Mouse (Mus musculus) gastrocnemius, postnatal 4 days (tissue): Measurements from ENCODE around the gene Slc29a1. TPM values are rescaled to one million over a fixed set of nuclear protein-coding genes. Genes with fewer than 3 reads are reported as not detected.
"Not testable (repeated sequence)": the region's sequence is repeated elsewhere in the genome, so short reads cannot be mapped to it uniquely, and the experiment has no call there.

Experiments used
- DNase-seq, 2 experiments: peaks; one replicate each; pipeline ENCODE4 v3.0.0; 2021 to 2022; ENCODE audit warnings: low spot score in 2 of 2, mixed read lengths in 2 of 2
- long read RNA-seq, 2 experiments: library from polyadenylated mRNA; stranded (forward); transcript quantifications; one replicate each; pipeline ENCODE4 v2.0.0; 2021
- total RNA-seq, 2 experiments: library from RNA; stranded (reverse); gene quantifications; 2 replicates each; pipeline ENCODE4 v1.2.3; 2021

Gene Slc29a1
- 100 to 1,000 TPM; 148 to 166 TPM for total RNA-seq
- long read RNA-seq, experiment 1, transcript Slc29a1-201 (13 exons, 1,996 nt), result minor isoform, 15 of 361 reads
- long read RNA-seq, experiment 1, transcript Slc29a1-202 (13 exons, 1,988 nt), result major isoform, 69 of 361 reads
- long read RNA-seq, experiment 1, transcript Slc29a1-204 (12 exons, 2,216 nt), result minor isoform, 37 of 361 reads
- long read RNA-seq, experiment 1, partial matches to known transcripts, result 52 of 361 reads
- long read RNA-seq, experiment 1, other reads (novel, unspliced or antisense), result 187 of 361 reads
- long read RNA-seq, experiment 2, transcript Slc29a1-202 (13 exons, 1,988 nt), result major isoform, 67 of 435 reads
- long read RNA-seq, experiment 2, transcript Slc29a1-204 (12 exons, 2,216 nt), result minor isoform, 49 of 435 reads
- long read RNA-seq, experiment 2, transcript Slc29a1-201 (13 exons, 1,996 nt), result minor isoform, 18 of 435 reads
- long read RNA-seq, experiment 2, partial matches to known transcripts, result 64 of 435 reads
- long read RNA-seq, experiment 2, other reads (novel, unspliced or antisense), result 233 of 435 reads

DNA sequence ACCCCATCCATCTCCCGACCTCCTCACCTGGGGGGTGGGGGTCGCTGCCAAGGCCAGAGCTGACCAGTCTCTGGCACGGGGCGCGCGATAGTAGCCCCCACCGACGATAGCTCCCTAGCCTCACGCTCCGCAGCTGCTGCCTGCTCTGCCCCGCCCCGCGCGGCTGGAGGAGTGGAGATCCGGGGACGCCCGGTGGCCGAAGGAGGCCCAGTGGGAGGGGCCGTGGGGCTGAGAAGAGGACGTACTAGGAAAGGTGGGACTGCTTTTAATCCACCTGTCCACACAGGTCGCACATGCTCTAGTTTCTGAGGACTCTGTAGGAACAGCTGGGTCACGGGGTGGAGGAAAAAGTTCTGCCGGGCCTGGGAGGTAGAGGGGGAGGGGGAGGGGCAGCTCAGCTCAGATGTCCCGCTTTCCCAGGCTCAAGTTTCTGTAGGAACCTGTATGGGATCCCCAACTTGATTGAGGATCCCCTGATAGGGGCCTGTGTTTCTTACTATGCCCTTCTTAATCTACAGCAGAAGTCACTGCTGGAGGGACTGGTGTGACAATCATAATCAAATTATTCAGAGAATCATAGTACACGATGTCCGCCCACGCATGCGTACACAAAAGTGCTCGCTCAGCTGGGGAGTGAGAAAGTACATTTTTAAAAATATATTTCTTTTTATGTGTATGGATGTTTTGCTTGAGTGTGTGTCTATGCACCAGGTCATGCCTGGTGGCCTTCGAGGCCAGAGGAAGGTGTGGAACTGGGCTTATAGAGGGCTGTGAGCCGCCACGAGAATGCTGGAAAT, at the start of gene Slc29a1:
Gene Slc29a1 (minus strand): TSS at position 161 of the 797 bp plus-strand sequence.
- peak; percentile 72 to 81 for DNase-seq

DNA sequence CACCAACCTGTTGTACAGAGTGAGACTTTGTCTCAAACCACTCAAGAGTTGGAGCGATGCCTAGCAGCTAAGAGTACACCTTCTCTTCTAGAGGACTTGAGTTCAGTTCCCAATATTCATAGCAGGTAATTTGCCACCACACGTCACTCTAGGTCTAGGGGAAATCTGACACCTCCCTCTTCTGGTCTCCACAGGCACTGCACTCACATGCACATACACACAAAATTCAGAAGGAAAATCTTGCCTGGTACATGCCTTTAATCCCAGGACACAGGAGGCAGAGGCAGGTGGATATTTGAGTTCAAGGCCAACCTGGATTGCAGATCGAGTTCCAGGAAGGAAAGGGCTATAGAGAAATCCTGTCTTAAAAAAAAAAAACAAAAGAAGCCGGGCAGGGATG, 44.8 kb upstream of the Slc29a1 start:
- DNase-seq, result no peak

DNA sequence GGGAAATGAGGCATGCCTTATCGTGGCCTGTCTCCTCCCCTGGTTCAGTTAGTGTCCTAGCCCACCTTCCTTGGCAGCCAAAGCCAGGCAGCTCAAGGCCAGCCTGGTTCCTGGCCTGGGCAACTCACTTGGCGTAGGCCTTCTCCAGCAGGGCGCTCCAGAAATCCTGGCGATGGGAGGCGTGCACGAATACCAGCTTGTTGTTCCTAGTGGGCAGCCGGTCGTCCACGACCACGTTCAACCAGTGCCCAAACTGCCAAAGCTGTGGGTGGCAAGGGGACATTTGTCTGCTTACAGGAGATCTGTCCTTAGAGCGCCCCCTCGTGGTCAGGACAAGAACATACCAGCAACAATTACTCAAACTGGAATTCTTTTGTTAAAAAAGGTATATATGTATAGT, 43.3 kb upstream of the Slc29a1 start:
- DNase-seq, result peak; percentile 62 to 70

DNA sequence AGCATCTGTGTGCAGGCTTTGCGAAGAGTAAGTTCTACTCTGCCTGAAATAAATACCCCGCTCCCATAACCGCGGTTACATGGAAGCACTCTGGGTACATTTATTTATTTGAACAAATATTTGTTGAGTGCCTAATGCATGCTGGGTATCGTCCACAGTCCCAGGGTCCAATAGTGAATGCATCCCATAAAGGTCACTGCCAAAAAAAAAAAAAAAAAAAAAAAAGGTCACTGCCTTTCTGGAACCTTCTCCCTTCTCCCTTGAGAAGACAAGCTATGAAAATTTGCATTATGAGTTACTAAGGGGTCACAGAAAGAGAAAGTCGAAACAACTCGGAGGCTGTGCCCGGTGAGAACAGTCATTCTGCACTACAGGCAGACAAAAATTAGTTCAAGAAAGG, 42.6 kb upstream of the Slc29a1 start:
- no peak for DNase-seq

DNA sequence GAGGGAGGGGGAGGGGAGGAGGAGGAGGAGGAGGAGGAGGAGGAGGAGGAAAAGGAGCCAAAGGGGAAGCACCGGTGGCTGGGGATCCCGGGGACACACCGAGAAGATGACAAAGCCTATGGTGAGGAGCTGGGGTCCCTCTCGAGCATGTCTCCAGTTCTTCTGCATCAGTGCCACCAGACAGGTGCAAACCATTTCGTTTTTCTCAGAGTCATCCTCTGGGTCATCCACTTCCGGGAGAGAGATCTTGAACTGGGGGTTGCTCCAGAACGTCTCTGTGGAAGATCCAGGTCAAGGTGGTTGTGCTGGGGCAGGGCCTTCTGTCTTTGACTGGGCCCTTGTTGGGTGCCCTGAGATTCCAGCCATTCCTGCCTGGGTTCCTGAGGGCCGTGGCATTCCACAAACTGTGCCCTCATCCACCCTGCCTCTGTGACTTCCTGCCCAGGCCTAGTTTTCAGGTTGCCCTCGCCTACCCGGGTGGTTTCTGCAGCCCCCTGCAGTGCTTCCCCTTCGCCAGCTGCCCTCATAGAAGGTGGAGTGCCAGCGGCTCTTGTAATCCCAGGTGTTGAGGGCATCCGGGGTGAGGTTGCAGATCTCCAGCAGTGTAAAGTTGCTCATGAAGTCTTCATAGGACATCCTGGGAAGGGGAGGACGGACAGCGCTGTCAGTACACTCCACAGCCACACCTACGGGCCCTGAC, 39.3 kb upstream of the Slc29a1 start:
- no peak for DNase-seq

DNA sequence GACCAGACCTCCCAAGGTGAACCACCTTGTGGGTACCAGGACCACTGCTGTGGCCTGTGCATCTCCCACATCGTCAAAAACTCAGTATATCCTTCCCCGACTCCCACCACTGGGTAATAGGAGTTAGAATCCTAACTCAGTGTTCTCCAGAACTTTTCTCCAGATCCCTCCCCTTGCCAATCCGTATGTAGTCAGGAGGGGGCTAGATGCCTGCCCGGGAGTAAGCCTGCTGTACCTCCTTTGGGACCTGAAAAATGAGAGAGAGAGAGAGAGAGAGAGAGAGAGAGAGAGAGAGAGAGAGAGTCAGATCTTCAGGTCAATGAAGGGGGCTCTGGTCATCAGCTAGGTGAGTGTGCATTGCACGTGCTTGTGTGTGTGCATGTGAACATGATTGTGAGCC, 34.6 kb upstream of the Slc29a1 start:
- DNase-seq, result no peak

DNA sequence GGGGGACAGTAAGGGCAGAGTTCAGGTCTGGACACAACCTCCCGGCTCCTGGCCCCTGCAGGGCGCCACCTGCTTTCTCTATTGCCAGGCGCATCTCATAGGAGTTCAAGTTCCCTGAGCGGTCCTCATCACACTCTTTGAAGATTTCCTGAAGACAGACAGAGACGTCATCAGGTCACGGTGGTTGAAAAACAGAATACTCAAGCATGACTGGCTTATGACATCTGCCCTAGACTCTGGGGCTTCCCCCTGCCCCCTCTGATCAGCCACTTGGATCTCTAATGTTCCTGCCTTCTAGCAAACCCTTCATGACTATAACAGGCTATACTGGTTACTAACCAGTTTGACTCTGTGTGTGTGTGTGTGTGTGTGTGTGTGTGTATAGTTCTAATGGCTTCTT, 32.5 kb upstream of the Slc29a1 start:
- DNase-seq, result no peak

DNA sequence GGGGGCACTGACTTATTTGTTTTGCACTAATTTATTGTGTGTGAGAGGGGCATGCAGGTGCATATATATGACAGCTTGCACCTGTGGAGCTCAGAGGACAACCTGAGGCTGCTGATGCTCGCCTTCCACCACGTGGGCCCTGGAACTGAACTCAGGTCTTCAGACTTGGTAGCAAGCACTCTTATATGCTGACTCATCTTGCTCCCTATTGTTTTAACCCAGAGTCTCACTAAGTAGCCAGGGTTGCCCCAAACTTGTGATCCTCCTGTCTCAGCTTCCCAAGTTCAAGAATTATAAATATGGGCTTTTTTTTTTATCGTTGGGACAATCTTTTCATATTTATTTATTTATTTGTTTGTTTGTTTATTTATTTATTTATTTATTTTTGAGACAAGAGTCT, 31.6 kb upstream of the Slc29a1 start:
- no peak for DNase-seq

DNA sequence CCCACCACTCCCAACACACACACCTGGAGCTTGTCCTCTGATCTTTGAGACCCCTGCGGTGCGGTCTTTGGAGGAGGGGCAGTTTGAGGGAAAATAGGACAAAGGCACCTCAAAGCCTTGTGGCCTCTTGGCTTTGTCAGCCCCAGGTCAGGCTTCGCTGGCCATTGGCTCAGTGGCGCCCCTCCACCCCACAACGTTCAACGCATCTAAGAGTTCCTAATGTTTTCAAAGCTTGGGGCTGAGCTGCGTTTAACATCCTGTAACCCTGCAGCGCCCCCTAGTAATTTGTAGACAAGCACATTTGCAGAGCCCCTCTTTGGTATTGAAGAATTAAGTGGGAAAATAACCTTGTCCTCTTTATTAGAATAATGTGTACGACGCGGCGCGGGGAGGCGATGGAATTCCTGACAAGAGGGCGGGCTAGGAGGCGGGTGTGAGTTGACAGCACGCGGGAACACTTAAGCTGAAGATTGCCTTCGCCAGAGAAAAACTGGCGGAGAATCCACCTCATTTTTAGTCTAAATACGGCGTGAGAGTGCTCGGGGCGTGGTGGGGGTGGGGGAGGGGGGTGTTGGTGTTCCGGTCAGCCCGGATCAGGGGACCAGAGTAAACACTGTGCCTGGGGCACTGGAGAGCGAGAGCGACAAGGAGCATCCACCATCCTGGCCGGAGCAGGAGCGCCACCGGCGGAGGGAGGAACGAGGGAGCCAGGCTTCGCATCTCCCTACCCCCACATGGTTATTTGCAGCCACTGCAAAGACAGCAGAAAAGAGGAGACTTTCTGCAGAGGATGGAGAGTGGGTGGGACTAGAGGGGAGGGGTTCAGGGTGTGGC, 30.7 kb upstream of the Slc29a1 start:
- DNase-seq, result peak; percentile 48 to 73

DNA sequence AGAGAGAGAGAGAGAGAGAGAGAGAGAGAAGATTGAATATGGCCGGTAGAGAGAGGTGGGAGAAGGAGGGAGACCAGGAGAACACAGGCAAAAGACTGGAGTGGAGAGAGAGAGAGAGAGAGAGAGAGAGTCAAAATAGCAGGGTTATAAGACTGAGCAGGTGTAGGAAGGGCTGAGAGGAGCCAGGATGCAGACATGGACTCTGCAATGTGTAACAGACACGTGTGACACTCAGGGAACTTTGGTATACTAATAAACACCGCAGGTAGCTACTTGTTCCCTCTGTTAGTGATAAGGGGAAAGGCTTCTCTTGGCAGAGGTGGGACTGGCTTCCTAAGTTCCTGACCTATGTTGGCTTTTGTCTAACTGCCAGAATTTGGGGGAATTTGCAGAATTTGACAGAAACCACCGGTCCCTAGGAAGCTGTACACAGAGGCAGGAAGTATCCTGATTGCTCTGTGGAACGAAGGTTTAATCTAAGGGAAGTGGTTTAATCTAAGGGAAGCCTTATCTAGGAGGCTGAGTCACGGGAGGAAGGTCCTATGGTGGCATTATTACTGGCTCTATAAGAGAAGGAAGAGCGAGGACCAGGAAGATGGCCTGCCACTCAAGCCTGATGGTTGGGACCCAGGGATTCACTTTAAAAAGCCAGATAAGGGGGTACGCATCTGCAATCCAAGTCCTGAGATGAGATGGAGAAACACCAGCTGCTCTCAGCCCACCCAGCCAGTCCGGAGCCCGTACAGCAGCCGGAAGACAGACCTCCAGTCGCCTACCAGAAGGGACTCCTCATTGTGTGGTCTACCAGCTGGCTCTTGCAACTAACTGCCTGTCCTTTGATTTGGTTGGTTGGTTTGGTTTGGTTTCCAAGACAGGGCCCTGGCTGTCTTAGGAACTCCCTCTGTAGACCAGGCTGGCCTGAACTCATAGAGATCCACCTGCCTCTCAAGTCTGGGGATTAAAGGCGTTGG, 29.8 kb upstream of the Slc29a1 start:
- DNase-seq, result no peak

DNA sequence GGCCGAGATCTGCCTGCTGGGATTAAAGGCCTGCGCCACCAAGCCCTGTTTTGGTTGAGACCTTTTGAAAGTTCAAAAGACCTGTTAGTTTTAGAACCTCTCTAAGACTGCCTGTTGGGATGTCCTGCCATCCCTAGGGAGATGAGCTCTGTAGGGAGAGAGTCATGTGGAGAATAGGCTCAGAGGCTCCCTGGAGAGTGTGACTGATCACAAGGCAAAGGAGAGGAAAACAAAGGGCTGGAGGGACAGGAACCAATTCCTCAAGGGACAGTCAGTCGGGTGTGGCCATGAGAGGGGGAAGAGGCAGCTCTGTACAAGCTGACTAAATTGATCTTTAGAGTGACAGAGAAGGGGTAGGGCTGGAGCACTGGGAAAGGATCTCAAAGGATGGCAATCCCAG, 28.8 kb upstream of the Slc29a1 start:
- DNase-seq, result no peak

DNA sequence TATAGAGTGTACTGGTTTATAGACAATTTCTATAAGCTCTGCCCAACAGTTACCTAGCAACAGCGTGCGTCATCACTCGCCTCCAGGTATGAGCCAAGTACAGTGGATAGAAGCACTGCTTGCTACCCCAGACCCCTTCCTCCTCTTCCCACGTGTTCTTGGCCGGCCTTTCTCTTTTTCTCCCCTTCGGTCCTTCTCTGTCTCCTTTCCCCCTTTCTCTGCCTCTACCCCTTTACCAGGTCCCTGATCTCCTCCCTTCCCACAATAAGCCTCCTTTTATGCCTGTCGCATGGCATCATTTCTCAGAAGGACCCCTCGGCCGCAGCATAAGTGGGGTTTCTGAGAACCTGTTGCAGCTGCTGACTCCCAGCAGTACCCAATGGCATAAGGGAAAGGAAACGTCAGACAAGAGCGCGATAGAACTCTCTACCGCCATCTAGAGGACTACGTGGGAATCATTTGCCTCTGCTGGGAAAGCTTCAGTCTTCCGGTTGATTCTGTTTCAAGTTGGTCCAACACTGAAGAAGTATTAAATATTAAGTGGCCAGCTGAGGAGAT, 27.2 kb upstream of the Slc29a1 start:
- DNase-seq, result peak in 1 of 2 experiments; percentile 62

DNA sequence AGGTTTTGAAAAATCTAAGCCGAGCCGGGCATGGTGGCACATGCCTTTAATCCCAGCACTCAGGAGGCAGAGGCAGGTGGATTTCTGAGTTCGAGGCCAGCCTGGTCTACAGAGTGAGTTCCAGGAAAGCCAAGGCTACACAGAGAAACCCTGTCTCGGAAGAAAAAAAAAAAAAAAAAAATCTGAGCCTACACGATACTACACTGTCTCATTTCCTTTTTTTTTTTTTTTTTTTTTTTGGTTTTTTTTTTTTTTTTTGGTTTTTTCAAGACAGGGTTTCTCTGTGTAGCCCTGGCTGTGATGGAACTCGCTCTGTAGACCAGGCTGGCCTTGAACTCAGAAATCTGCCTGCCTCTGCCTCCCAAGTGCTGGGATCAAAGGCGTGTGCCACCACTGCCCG, 24.0 kb upstream of the Slc29a1 start:
- not testable (repeated sequence) for DNase-seq

DNA sequence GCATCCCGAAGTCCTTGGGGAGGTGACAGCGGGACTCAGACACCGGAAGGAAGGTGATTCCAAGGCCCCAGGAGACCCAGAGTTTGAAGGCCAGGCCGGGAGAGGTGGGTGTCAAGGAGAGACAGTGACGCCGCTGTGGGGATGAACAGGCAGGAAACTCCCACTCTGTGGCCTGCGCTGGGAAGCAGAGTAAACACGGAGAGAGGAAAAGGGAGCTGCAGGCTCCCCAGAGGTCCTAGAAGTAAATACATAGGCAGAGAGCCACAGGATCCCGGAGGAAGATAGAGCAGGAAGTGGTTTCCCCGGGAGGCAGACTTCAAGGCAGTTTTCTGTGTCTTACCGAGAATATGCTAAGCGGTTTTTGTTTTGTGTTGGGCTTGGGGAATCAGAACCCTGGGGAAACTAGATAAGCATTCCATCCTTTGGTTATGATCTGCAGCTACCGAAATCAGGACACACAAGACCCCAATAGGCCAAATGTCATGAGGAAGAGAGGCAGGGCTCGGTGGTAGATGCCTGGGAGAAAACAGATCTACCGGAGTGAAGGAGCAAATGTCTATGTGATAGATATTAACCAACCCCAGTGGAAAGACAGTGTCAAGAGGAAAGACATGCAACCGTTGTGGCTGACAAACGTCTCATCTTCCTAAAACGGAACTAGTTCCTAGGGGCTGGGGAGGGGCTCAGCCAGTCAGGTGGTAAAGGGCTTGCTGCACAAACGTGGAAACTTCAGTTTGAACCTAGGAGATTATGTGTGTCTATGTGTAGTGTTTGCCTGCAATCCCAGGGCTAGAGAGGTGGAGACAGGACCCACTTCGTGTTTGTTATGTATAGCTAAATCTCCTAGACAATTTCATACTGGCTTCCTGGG, 20.2 kb upstream of the Slc29a1 start:
- no peak for DNase-seq

DNA sequence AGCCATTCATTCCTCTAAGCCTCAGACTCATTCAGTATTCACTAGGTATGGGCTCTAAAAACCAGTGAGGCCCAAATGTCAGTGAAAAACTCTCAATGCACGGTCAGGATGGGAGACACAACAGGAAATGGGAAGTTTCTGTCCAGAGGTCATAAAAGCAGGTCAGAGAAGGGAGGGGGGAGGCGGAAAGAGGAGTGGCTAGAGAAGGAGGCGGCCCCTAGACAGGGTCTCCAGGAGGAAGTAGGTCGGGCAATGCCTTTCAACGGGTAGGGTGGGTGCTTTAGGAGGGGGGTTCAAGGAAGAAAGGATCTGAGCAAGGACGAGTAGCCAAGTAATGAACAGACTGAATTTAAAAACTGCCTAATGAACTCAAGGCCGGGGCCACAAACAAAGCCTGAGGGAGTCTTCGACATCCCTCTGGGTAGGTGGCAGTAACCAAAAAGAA, 19.6 kb upstream of the Slc29a1 start:
- no peak for DNase-seq

DNA sequence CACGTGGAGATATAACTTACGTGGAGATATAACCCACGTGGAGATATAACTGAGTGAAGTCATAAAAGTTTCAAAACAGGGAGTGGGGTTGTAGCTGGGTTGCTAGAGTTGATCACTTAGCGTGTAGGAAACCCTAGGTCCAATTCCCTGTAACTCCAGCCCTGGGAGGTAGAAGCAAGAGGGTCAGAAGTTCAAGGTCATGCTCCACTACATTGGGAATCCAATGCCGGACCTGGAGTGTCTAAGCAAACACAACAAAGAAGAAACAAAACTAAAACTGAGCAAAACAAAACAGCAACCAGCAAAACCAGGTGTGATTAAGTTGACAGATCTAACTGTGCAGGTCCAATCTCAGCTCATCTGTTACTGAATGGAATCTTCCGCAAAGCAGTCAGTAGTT, 18.2 kb upstream of the Slc29a1 start:
- DNase-seq, result no peak

DNA sequence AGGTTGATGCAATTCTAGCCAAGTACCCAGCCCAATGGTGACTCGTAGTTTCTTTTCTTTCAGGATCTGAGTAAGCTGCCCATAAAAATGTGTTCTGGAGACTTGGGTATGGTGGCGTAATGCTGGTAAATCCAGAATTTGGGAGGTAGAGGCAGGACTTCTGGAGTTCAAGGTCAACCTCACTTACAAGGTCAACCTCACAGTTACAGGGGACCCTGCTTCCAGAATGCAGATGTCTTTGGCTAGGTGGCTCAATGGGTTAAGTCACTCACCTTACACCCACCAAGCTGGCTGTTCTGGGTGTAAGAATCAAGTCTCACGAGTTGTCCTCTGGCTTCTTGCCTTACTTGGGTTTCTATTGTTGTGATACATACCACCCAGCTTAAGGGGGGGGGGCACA, 17.3 kb upstream of the Slc29a1 start:
- no peak for DNase-seq

DNA sequence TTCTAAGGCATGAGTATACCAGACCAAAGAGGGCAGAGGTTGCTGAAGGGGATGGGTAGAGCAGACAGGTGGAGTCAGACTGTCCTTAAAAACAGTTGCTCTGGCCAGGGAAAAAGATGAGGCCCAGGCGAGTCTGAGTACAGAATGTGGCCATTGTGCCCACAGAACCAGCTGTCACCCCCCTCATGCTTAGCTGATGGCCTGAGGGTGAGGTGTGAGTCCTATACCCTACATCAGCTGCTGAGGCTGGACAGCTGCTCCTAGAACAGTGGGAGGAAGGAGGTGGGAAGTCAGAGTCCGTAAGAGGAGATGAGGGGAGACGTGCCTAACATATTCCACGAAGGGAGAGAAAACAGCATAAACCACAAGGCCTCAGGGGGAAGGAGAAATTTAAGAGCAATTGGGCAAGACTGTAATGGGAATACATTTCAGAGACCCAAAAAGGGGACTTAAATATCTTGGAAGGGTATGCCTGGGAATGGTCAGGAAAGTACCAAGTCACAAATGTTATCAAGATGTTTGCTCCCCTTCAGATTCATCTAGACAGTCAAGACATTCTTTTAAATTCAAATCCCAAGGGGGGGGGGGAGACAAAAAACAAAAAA, 16.7 kb upstream of the Slc29a1 start:
- no peak for DNase-seq
